Mouse (Mus musculus): ENCODE results near the gene Tcl1b2. TPM values are rescaled to one million over a fixed set of nuclear protein-coding genes. Genes with fewer than 3 reads are reported as not detected.
"Not testable (repeated sequence)": the region's sequence is repeated elsewhere in the genome, so short reads cannot be mapped to it uniquely, and the experiment has no call there.

Tcl1b2 gene
- total RNA-seq, 2 experiments from 2014 or later: not detected

GRCm38 (mm10) chr12:105143096-105143495 is 2.7 kb upstream of the Tcl1b2 start:
- TF ChIP-seq CTCF (IDR thresholded peaks at IDR 0.05): no peak
- intact Hi-C loops (cut with DNase I): no loop called here
- no peak for DNase-seq (ENCODE audit: extremely low spot score in 1 of 2, low spot score in 2 of 2)
- Histone ChIP-seq H3K4me3 (no peak overlapping the region), H3K27ac (no peak overlapping the region)

DNA sequence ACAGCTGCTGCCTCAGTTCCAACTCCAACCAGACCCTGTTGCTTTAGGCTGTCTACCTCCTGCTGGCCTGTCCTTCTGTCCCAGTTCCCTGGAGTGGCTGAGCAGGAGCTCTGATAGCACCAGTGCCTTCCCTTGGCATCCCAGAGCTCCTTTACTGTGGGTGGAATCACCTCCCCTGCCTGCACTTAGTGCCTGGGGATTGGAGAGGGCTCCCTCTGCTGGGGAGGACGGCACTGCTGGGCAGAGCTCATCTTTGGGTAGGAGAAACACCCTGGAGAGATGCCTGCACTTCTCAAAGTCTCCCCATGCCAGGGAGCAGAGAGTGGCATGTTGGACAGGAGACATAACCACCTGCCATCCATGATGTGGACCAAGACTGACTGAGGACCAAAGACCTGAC is 886 bp upstream of the Tcl1b2 start:
- DNase-seq (ENCODE audit: extremely low spot score in 1 of 2, low spot score in 2 of 2); H3K27ac ChIP-seq; intact Hi-C loops (cut with DNase I); H3K4me3 ChIP-seq: not testable (repeated sequence)

- H3K27ac ChIP-seq; intact Hi-C loops (cut with DNase I); H3K4me3 ChIP-seq: not testable (repeated sequence)
- peak in 1 of 2 experiments; percentile 11 for DNase-seq (ENCODE audit: extremely low spot score in 1 of 2, low spot score in 2 of 2)
Measured at GRCm38 (mm10) chr12:105155286-105155685, 9.5 kb downstream of the Tcl1b2 start.

DNA sequence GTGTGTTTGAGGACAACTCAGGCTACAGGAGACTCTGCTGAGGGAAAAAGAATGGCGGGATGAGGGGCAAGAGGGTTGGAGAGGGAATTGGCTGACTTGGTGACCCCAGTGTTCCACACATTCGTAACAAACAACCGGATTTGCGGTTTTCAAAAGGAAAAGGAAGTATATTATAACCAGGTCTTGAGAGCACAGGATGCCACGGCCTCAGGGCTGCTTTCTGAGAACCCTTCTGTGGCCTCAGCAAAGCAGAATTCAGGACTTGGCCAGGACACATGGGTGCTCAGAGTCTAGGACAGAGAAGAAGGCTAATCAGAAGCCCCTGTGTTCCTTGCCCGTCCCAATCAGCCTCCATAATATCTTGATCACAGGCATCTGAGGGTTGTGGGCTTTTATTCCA is 13.0 kb downstream of the Tcl1b2 start:
- intact Hi-C loops (cut with DNase I): no loop called here
- H3K4me3 ChIP-seq: no peak overlapping the region
- no peak for DNase-seq (ENCODE audit: extremely low spot score in 1 of 2, low spot score in 2 of 2)
- TF ChIP-seq CTCF (IDR thresholded peaks at IDR 0.05): no peak
- H3K27ac ChIP-seq: no peak overlapping the region

DNA sequence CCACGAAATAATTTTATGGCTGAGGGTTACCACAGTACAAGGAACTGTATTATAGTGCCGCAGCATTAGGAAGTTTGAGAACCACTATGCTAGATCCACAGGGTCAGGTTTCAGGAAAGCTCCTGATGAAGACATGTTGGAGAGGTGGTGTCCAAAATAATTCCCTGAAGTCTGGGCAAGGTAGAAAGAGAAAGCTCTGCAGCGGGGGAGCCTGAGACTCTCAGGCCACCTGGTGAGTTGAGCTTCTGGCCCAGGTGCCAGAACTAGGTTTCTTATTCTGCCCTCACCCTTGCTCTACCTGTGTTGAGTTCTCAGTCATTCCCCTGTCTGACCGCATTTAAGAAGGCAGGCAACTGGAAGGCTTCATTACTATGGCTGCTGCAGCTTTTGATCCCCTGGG is 13.6 kb downstream of the Tcl1b2 start, which contains the start of gene Tcl1b1:
Gene Tcl1b1, plus strand, starts transcription at position 301 of the 400 bp plus-strand sequence.
- H3K27ac ChIP-seq: no peak within 1 kb of the TSS
- no peak within 1 kb of the TSS for H3K4me3 ChIP-seq
- intact Hi-C loops (cut with DNase I): no loop called here
- no peak for DNase-seq (ENCODE audit: extremely low spot score in 1 of 2, low spot score in 2 of 2)
- no peak for TF ChIP-seq CTCF (IDR thresholded peaks at IDR 0.05)

DNA sequence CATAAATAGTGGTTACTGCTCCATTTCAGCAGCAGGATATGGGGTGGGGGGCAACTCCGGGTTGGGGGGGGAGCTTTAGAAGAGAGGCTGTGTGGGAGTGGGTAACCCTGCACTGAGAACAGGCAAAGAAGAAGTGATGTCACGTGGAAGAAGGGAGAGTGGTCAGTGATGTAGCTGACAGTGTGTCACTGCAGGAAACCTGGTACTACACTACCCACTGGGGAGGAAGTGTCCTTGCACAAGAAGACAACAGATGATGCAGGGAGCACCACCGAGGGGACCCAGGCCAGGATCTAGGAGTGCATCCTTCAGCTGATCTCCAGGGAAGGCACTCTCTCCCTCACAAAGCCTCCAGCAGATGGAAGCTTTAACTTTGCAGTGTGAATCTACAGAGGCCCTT is 20.9 kb downstream of the Tcl1b2 start:
- Histone ChIP-seq H3K4me3 (no peak overlapping the region), H3K27ac (no peak overlapping the region)
- TF ChIP-seq CTCF (IDR thresholded peaks at IDR 0.05): no peak
- DNase-seq (ENCODE audit: extremely low spot score in 1 of 2, low spot score in 2 of 2): no peak
- intact Hi-C loops (cut with DNase I): no loop called here

DNA sequence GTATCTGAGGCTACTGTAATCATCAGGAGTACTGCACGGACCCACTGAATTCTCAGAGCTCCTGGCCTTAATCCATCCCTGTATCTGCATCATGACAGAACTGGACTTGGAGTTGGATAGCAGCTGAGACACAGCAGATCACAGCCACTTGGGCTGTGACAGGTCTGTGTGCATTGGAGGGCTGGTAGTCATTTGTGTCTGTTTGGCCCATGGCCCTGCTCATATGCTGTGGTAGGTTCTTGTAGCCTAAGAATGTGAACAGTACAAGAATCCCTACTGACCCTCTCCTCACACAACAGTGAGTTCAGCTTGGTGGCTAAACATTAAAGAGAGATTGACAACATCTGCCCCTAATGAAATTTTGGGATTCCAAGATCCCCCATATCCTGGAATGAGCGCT is 27.6 kb downstream of the Tcl1b2 start:
- TF ChIP-seq CTCF (IDR thresholded peaks at IDR 0.05): no peak
- no peak overlapping the region for H3K4me3 ChIP-seq
- no peak for DNase-seq (ENCODE audit: extremely low spot score in 1 of 2, low spot score in 2 of 2)
- H3K27ac ChIP-seq: no peak overlapping the region
- intact Hi-C loops (cut with DNase I): no loop called here

DNA sequence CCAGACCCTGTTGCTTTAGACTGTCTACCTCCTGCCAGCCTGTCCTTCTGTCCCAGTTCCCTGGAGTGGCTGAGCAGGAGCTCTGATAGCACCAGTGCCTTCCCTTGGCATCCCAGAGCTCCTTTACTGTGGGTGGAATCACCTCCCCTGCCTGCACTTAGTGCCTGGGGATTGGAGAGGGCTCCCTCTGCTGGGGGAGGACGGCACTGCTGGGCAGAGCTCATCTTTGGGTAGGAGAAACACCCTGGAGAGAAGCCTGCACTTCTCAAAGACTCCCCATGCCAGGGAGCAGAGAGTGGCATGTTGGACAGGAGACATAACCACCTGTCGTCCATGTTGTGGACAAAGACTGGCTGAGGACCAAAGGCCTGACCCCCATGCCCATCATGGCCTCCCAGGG is 28.5 kb downstream of the Tcl1b2 start:
- DNase-seq (ENCODE audit: extremely low spot score in 1 of 2, low spot score in 2 of 2): peak; percentile 37 to 61
- intact Hi-C loops (cut with DNase I); H3K4me3 ChIP-seq; H3K27ac ChIP-seq: not testable (repeated sequence)
- peak; percentile 41 for TF ChIP-seq CTCF (IDR thresholded peaks at IDR 0.05)

- H3K27ac ChIP-seq; H3K4me3 ChIP-seq; intact Hi-C loops (cut with DNase I); DNase-seq (ENCODE audit: extremely low spot score in 1 of 2, low spot score in 2 of 2): not testable (repeated sequence)
Measured at GRCm38 (mm10) chr12:105176044-105176443, 30.2 kb downstream of the Tcl1b2 start, which contains the start of gene Tcl1b5. TSS of gene Tcl1b5 (plus strand) at chr12:105176344.

DNA sequence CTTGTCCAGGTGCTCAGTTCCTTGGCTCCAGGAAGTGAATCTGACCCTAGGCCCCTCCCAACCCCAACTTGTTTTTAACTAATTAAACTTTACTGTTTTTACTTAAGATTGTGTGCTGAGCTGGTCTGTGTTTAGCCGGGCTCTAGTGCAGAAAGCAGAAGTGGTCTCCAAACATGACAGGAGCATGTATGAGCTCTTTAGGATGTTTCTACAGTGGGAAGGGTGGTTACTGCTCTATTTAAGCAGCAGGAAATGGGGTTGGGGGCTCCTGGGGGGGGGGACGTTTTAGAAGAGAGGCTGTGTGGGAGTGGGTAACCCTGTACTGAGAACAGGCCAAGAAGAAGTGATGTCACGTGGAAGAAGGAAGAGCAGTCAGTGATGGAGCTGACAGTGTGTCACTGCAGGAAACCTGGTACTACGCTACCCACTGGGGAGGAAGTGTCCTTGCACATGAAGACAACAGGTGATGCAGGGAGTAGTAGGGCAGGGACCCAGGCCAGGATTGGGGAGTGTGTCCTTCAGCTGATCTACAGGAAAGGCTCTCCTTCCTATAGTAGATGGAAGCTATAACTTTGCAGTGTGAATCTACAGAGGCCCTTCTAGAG is 35.3 kb downstream of the Tcl1b2 start:
- intact Hi-C loops (cut with DNase I); H3K4me3 ChIP-seq; DNase-seq (ENCODE audit: extremely low spot score in 1 of 2, low spot score in 2 of 2): not testable (repeated sequence)

DNA sequence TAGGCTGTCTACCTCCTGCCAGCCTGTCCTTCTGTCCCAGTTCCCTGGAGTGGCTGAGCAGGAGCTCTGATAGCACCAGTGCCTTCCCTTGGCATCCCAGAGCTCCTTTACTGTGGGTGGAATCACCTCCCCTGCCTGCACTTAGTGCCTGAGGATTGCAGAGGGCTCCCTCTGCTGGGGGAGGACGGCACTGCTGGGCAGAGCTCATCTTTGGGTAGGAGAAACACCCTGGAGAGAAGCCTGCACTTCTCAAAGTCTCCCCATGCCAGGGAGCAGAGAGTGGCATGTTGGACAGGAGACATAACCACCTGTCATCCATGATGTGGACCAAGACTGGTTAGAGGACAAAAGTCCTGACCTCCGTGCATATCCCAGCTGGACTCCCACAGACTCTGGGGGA is 43.2 kb downstream of the Tcl1b2 start:
- H3K27ac ChIP-seq; DNase-seq (ENCODE audit: extremely low spot score in 1 of 2, low spot score in 2 of 2); H3K4me3 ChIP-seq; intact Hi-C loops (cut with DNase I): not testable (repeated sequence)
- peak; percentile 43 for TF ChIP-seq CTCF (IDR thresholded peaks at IDR 0.05)

More for the DNA sequence above, 35.3 kb downstream of the Tcl1b2 start:
- H3K27ac ChIP-seq: not testable (repeated sequence)

DNA sequence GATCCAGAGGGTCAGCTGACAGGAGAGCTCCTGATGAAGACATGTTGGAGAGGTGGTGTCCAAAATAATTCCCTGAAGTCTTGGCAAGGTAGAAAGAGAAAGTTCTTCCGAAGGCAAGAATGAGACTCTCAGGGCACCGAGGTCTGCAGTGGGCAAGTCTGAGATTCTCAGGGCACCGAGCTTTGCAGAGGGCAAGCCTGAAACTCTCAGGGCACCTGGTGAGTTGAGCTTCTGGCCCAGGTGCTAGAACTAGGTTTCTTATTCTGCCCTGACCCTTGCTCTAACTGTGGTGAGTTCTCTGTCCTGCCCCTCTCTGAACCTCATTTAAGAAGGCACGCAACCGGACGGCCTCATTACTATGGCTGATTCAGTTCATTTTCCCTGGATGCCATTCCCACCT is 44.9 kb downstream of the Tcl1b2 start, which contains the start of gene Tcl1b3:
Gene Tcl1b3, plus strand, starts transcription at position 301 of the 400 bp plus-strand sequence.
- intact Hi-C loops (cut with DNase I); H3K27ac ChIP-seq; H3K4me3 ChIP-seq; DNase-seq (ENCODE audit: extremely low spot score in 1 of 2, low spot score in 2 of 2): not testable (repeated sequence)

GRCm38 (mm10) chr12:105199684-105200497 is 54.1 kb downstream of the Tcl1b2 start:
- H3K27ac ChIP-seq; DNase-seq (ENCODE audit: extremely low spot score in 1 of 2, low spot score in 2 of 2); intact Hi-C loops (cut with DNase I); H3K4me3 ChIP-seq: not testable (repeated sequence)

DNA sequence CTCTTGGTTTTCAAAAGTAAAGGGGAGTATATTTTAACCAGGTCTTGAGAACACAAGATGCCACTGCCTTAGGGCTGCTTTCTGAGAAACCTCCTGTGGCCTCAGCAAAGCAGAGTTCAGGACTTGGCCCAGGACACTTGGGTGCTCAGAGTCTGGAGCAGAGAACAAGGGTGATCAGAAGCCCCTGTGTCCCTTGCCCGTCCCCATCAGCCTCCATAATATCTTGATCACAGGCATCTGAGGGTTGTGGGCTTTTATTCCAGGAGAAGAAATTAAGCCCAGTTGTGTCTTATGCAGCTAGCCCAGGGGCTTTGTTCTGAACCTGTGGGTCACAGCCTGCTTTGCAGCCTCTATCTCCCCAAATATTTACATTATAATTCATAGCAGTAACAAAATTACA is 55.8 kb downstream of the Tcl1b2 start, which contains the start of gene Tcl1b4:
Gene Tcl1b4, plus strand, starts transcription at position 301 of the 400 bp plus-strand sequence.
- DNase-seq (ENCODE audit: extremely low spot score in 1 of 2, low spot score in 2 of 2); H3K27ac ChIP-seq; H3K4me3 ChIP-seq; intact Hi-C loops (cut with DNase I): not testable (repeated sequence)

Measured in left cerebral cortex, adult 2 months (tissue).